Mouse (Mus musculus) embryonic facial prominence, embryonic 12.5 days (tissue): ENCODE data around the gene Islr. TPM values are rescaled to one million over a fixed set of nuclear protein-coding genes. Genes with fewer than 3 reads are reported as not detected.
A peak's percentile ranks its signal among the peaks of the same experiment; 100 is the strongest.
"Not testable (repeated sequence)": the region's sequence is repeated elsewhere in the genome, so short reads cannot be mapped to it uniquely, and the experiment has no call there.

ENCODE experiments used
- ATAC-seq: fragments of 200-750 bp; cut with Nextera tagmentation; 2 replicates; pipeline ENCODE4 v1.8.0; 2017; ENCODE audit not compliant: insufficient number of reproducible peaks, insufficient read depth, low FRiP score, low TSS enrichment
- H3K27ac ChIP-seq: fragments of 300-500 bp; sonication (generic); 2 replicates; pipeline ENCODE4 v1.5.1; 2016; ENCODE audit warnings: mild to moderate bottlenecking
- H3K27me3 ChIP-seq: fragments of 300-500 bp; sonication (generic); 2 replicates; pipeline ENCODE4 v1.6.1; 2016; ENCODE audit warnings: mild to moderate bottlenecking, moderate library complexity
- H3K36me3 ChIP-seq: fragments of 300-500 bp; sonication (generic); 2 replicates; pipeline ENCODE4 v1.6.1; 2016; ENCODE audit warnings: mild to moderate bottlenecking
- H3K4me1 ChIP-seq: fragments of 300-500 bp; sonication (generic); 2 replicates; pipeline ENCODE4 v1.6.1; 2016
- H3K4me2 ChIP-seq: fragments of 300-500 bp; sonication (generic); replicated peaks from 2 replicates; pipeline ENCODE4 v1.6.1; 2016; ENCODE audit warnings: mild to moderate bottlenecking, moderate library complexity
- H3K4me3 ChIP-seq: fragments of 300-500 bp; sonication (generic); 2 replicates; pipeline ENCODE4 v1.5.1; 2016; ENCODE audit warnings: mild to moderate bottlenecking
- H3K9ac ChIP-seq: fragments of 300-500 bp; sonication (generic); 2 replicates; pipeline ENCODE4 v1.6.1; 2016; ENCODE audit warnings: mild to moderate bottlenecking, moderate library complexity
- H3K9me3 ChIP-seq: fragments of 300-500 bp; sonication (generic); 2 replicates; pipeline ENCODE4 v1.6.1; 2016; ENCODE audit warnings: mild to moderate bottlenecking, moderate library complexity
- WGBS: fragments of 180-500 bp; shearing (Covaris S2); methylation state at CpG from one replicate; pipeline ENCODE4 v1.1.7; 2016; 5-methylcytosine and 5-hydroxymethylcytosine counted together
- polyA plus RNA-seq: library from polyadenylated mRNA; unstranded; fragments of >200 nt; fragmentation: Nextera tagmentation; extraction: Ambion mirVana; gene quantifications from 2 replicates; pipeline ENCODE4 v1.2.1, GENCODE M21; 2016

Islr gene
- 88.0 and 95.6 TPM in 2 replicates for polyA plus RNA-seq

DNA sequence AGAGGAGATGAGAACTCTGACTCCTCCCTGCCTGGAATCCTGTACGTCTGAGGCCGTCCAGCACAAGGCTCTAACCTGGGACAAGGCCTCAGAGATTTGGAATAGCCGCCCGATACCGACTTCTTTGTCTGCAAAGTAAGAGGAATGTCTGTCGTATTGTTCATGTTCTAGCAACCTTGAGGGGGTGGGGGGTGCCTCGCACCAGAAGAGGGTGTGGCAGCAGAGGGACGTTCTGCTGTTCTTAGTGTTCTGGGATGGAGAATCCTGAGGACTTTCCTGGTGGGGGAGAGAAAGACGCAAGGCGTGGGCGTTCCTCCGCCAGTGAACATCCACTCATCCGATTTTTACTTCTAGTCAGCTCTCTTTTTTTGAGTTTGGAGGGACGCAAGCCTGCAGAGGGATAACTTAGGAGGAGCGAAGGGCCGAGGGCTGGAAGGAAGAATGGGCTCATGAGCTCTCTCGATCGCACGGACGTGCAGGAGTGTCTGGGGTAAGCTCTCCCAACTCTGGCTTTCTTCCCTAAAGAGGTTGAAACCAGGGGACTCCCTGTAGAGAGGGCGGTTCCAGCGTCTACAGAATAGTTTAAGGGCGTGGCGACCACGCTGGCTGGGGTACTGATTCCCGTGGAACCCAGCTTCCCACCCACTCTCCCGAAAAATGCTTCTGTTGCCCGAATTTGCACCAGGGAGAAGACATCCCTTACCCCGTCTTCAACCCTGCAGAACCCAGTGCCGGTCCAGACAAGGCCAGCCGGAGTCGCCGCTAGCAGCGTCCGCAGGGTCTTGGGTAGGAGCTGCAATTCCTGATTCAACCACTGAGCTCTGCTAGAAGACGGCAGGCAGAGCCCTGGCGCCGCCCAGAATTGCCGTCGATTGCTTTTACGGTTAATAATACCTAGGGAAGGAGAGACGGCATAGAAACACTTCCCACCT, at the start of gene Islr, which contains the start of gene Islr2:
Gene Islr (minus strand): TSS at position 791 of the 932 bp plus-strand sequence.
Gene Islr2 (minus strand): TSS at position 804 of the 932 bp plus-strand sequence.
- Histone ChIP-seq H3K4me3 (peak within 1 kb of the TSS; percentile 30), H3K9me3 (no peaks in the 10 kb centered on the region), H3K4me2 (peak within 1 kb of the TSS; percentile 51), H3K9ac (0 out of 2 replicates have a peak within 1 kb of the TSS, but pooled peaks have one; percentile 20), H3K4me1 (peaks cover 43% of the 10 kb centered on the region), H3K27me3 (peaks cover 53% of the 10 kb centered on the region), H3K36me3 (no peaks in the 10 kb centered on the region), H3K27ac (peak within 1 kb of the TSS; percentile 55; the same call in 1 of the 2 replicates)
- 3% methylated on average over 42 of the region's 42 CpGs for WGBS
- ATAC-seq, result peak; percentile 72; the same call in 1 of the 2 replicates

DNA sequence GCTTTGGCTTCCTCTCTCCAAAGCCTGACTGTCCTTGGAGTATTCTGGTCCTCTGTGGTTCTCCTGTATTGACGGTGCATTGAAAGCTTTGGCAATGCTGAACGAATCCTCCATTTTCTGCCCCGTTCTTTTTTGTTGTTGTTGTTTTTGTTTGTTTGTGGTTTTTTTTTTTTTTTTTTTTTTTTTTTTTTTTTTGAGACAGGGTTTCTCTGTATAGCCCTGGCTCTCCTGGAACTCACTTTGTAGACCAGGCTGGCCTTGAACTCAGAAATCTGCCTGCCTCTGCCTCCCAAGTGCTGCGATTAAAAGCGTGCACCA, 49.7 kb upstream of the Islr start:
- Histone ChIP-seq H3K27ac (peak overlapping the region; percentile 77), H3K4me2 (peak overlapping the region; percentile 69), H3K9ac (peak overlapping the region; percentile 82), H3K36me3 (peaks cover 29% of the 10 kb centered on the region), H3K4me3 (peak overlapping the region; percentile 78)
- not testable (repeated sequence) for ATAC-seq, H3K27me3 ChIP-seq, H3K4me1 ChIP-seq, H3K9me3 ChIP-seq
- WGBS, result 67% methylated on average over 5 of the region's 5 CpGs

DNA sequence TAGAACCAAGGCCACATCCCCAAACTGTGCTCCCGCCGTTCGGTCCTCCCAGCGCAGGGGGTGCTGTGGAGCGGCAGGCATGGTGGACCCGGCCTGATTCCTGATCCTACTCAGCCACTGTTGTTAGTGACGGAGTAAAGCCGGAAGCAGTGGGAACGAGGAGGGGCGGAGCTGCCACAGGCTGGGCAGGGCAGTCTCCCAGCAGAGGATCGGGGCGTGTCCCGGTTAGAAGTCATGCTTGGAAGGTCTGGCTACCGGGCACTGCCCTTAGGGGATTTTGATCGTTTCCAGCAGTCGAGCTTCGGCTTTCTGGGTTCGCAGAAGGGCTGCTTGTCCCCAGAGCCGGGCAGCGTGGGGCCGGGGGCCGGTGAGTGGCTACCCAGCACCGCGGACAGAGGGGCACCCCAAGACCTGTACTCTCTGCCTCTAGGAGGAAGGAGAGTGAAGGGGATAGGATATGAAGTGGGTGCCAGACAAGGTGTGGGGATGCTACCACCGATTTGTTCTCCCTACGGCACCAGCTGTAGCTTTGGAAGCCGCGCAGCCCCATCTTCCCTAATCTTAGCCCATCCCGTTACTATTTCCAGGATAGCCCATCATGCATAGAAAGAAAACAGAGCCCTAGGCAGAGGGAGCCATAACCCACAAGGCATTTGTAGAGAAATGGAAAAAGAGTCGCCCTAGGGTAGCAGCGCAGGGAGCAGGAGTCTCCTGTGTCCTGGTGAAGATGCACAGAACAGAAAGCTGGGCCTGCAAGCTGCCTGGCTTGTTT, 49.1 kb upstream of the Islr start, which contains the start of gene Stoml1:
Gene Stoml1 (plus strand): TSS at position 132 of the 772 bp plus-strand sequence.
- Histone ChIP-seq H3K4me1 (peaks cover 10% of the 10 kb centered on the region; the same call in 1 of the 2 replicates), H3K27me3 (no peaks in the 10 kb centered on the region), H3K36me3 (peaks cover 24% of the 10 kb centered on the region), H3K9me3 (no peaks in the 10 kb centered on the region), H3K4me2 (peak within 1 kb of the TSS; percentile 69), H3K27ac (peak within 1 kb of the TSS; percentile 77), H3K9ac (peak within 1 kb of the TSS; percentile 82), H3K4me3 (peak within 1 kb of the TSS; percentile 78)
- ATAC-seq, result peak; percentile 86
- WGBS, result under 1% methylated on average over 31 of the region's 31 CpGs

DNA sequence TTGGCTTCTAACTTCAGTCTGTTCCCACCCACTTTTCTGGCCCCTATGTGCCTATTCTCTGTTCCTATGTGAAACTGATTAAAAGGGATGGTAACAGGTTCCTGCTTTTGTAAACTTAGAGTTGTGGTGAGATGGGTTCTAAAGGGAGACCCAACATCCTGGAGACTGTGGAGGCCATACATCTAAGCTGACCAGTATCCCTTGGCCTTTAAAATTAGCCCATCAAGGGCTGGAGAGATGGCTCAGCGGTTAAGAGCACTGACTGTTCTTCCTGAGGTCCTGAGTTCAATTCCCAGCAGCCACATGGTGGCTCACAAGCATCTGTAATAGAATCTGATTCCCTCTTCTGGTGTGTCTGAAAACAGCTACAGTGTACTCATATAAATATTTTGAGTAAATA, 46.6 kb upstream of the Islr start:
- not testable (repeated sequence) for H3K27me3 ChIP-seq, H3K4me3 ChIP-seq, H3K36me3 ChIP-seq, H3K4me2 ChIP-seq, ATAC-seq, H3K9me3 ChIP-seq, H3K9ac ChIP-seq
- Histone ChIP-seq H3K27ac (0 out of 2 replicates have a peak overlapping the region, but pooled peaks have one; percentile 91), H3K4me1 (peaks cover 21% of the 10 kb centered on the region)
- WGBS, result 82% methylated on average over 1 of the region's 1 CpGs

DNA sequence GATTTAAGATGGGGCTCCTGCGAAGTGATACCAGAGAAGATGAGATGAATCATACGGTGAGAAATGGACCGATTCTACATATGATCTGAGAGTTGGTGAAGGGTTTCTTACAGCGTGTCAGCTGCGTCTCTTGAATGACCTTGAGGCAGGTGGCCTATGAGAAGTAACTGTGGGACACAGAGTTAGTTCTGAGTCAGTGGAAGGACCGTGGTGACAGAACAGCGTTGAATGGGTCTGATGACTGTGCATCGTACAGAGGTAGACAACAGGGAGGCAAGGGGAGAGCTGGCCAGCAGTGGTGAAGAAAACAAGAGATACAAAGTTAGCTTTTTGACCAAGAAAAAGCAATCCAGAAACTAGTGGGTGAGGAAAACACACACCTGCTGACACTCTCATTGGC, 46.2 kb upstream of the Islr start:
- Histone ChIP-seq H3K4me1 (peaks cover 21% of the 10 kb centered on the region), H3K4me2 (peak overlapping the region; percentile 78), H3K27ac (peak overlapping the region; percentile 91), H3K4me3 (no peak overlapping the region), H3K9ac (0 out of 2 replicates have a peak overlapping the region, but pooled peaks have one; percentile 66), H3K36me3 (no peaks in the 10 kb centered on the region), H3K9me3 (no peaks in the 10 kb centered on the region), H3K27me3 (no peaks in the 10 kb centered on the region)
- ATAC-seq, result no peak
- WGBS, result 78% methylated on average over 8 of the region's 8 CpGs

DNA sequence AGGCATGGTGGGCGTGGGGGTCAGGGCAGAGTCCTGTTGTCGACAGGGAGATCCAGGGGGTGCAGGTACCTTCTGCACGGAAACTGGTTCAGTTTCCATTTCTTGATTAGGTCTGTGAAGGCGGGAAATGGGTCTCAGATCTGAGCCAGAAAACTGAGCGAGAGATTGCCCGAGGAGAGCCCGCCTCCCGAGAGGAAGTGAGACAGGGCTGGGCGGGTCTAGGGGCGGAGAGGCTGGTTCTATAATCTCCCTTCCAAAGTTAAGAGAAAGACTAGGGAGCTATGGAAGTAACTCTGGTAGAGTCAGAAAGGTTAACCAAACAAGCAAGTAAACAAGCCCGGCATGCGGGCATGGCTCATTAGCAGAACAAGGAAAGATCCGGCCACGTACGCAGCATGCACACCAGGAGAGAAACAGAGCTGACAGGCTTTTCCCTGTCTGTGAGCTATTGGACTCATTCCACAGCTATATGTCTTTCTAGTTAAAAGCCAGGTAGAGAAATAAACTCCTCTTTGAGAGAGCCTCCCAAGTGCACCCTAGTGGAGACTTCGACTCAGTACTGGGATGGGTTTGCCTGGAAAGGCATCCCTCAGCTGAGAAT, 45.6 kb upstream of the Islr start, which contains the start of gene Pml:
Gene Pml (minus strand): TSS at position 195 of the 601 bp plus-strand sequence.
- Histone ChIP-seq H3K27ac (peak within 1 kb of the TSS; percentile 91), H3K4me3 (peak within 1 kb of the TSS; percentile 57), H3K9ac (peak within 1 kb of the TSS; percentile 66), H3K9me3 (no peaks in the 10 kb centered on the region), H3K4me2 (peak within 1 kb of the TSS; percentile 78), H3K27me3 (no peaks in the 10 kb centered on the region), H3K36me3 (no peaks in the 10 kb centered on the region), H3K4me1 (peaks cover 18% of the 10 kb centered on the region)
- peak; percentile 64; the same call in 1 of the 2 replicates for ATAC-seq
- under 1% methylated on average over 16 of the region's 16 CpGs for WGBS

DNA sequence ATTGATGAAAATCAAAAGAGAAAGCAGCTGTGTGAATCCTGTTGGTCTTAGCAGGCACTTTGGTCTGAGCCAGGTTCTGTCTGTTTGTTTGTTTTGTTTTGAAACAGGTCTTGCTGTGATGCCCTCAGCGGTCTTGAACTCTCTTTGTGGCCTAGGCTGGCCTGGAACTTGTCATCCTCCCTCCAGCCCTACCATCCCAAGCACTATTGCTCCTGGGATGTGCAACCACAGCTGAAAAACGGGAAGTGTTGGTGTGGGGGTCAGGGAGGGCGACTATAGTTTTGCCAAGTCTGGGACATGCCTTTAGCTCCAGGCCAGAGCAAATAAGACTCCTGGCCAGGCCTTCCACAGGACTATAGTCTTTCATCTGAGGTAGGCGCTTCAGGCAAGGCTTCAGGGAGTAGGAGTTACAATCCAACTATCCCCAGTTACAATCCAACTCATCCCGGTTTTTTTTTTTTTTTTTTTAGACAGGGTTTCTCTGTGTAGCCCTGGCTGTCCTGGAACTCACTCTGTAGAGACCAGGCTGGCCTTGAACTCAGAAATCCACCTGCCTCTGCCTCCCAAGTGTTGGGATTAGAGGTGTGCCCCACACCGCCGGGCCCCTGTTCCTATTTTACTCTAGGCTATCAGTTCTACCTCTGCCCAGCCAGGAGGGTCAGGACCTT, 44.8 kb upstream of the Islr start:
- peaks cover 18% of the 10 kb centered on the region for H3K4me1 ChIP-seq
- peak overlapping the region; percentile 91 for H3K27ac ChIP-seq
- H3K4me3 ChIP-seq, result peak overlapping the region; percentile 57
- peak overlapping the region; percentile 78 for H3K4me2 ChIP-seq
- WGBS, result 38% methylated on average over 7 of the region's 7 CpGs
- H3K27me3 ChIP-seq, result no peaks in the 10 kb centered on the region
- no peaks in the 10 kb centered on the region for H3K36me3 ChIP-seq
- ATAC-seq, result no peak
- H3K9me3 ChIP-seq, result no peaks in the 10 kb centered on the region
- H3K9ac ChIP-seq, result peak overlapping the region; percentile 66

DNA sequence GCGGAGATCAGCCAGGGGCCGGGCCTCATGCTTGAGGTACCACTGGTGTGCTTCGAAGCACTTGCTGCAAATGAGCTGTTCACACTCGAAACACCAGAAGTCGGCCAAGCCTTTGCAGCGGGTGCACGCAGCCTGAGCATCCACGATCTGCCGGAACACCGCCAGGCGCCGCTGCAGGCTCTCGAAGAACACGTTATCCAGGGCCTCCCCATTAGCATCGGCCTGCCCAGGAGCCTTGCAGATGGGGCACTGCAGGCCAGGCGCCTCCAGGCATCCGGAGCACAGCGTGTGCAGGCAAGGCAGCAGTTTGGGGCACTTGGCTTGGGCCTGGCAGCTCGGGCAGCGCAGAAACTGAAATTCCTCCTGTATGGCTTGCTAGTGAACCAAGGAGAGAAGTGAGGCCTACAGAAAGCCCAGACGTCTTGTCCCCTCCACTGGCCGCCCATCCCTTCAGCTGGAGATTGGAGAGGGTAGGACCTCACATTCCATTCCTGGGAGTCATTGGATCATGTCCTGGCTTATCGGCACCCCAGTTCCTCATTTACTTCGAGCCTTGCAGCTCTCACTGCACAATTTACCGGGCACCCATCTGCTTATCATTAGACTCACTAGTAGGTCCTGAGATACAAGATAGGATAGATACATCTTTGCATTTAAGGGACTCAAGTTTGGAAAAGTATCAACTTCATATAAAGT, 43.1 kb upstream of the Islr start:
- Histone ChIP-seq H3K27ac (peak overlapping the region; percentile 54; the same call in 1 of the 2 replicates), H3K27me3 (no peaks in the 10 kb centered on the region), H3K9me3 (no peaks in the 10 kb centered on the region), H3K4me1 (peaks cover 25% of the 10 kb centered on the region), H3K4me3 (peak overlapping the region; percentile 29), H3K9ac (peak overlapping the region; percentile 60), H3K4me2 (peak overlapping the region; percentile 55), H3K36me3 (no peaks in the 10 kb centered on the region)
- 11% methylated on average over 25 of the region's 25 CpGs for WGBS
- no peak; the same call in 1 of the 2 replicates for ATAC-seq

DNA sequence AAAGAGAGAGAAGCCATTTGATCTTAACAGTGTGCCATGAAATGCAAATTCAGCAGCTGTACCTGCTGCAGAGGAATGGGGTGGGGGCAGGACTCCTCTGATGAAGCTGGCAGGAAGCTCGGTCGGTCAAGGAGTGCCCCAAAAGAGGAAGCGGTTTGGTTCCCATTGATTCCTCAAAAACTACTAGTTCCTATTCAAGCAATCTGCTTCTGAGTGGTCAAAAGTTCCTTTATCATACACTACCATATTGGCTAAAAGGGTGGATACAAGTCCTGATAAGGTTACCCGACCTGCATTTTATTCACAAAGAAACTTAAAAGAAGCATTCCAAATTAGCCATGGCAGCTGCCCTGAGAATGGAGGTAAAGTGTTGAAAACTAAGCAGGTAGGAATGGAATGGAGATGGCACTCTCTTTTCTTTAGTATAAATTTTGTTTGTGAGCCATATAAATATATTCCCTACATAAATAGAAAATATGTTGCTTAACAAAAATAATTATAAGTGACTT, 42.0 kb upstream of the Islr start:
- Histone ChIP-seq H3K9ac (no peak overlapping the region), H3K4me3 (no peak overlapping the region), H3K9me3 (no peaks in the 10 kb centered on the region), H3K4me1 (peaks cover 36% of the 10 kb centered on the region), H3K4me2 (no peak overlapping the region), H3K27me3 (no peaks in the 10 kb centered on the region), H3K27ac (no peak overlapping the region), H3K36me3 (no peaks in the 10 kb centered on the region)
- ATAC-seq, result no peak
- 71% methylated on average over 4 of the region's 4 CpGs for WGBS

- no peak for ATAC-seq
- 84% methylated on average over 6 of the region's 6 CpGs for WGBS
- Histone ChIP-seq H3K4me2 (no peak overlapping the region), H3K9ac (no peak overlapping the region), H3K9me3 (no peaks in the 10 kb centered on the region), H3K27ac (no peak overlapping the region), H3K4me1 (peaks cover 35% of the 10 kb centered on the region), H3K36me3 (no peaks in the 10 kb centered on the region), H3K4me3 (no peak overlapping the region), H3K27me3 (no peaks in the 10 kb centered on the region)
These were observed 39.6 kb upstream of the Islr start for GRCm38 (mm10) chr9:58243696-58244095.
